Mouse (Mus musculus) small intestine, adult 2 months (tissue): Measurements from ENCODE around the gene Unc119. TPM values are rescaled to one million over a fixed set of nuclear protein-coding genes. Genes with fewer than 3 reads are reported as not detected.

Experiments used
- H3K27ac ChIP-seq: fragments of 200-500 bp; 2 replicates; pipeline ENCODE4 v1.5.1; 2012; ENCODE audit warnings: low read depth, low read length, control low read depth, inconsistent platforms; ENCODE audit not compliant: insufficient read depth
- H3K27me3 ChIP-seq: fragments of 200-500 bp; 2 replicates; pipeline ENCODE4 v1.6.1; 2012; ENCODE audit warnings: mild to moderate bottlenecking, moderate library complexity, low read length, inconsistent platforms; ENCODE audit not compliant: control insufficient read depth, insufficient read depth
- H3K36me3 ChIP-seq: fragments of 200-500 bp; 2 replicates; pipeline ENCODE4 v1.6.1; 2012; ENCODE audit warnings: mild to moderate bottlenecking, low read length, control low read depth, inconsistent platforms; ENCODE audit not compliant: control insufficient read depth, insufficient read depth
- H3K4me1 ChIP-seq: fragments of 200-500 bp; 2 replicates; pipeline ENCODE4 v1.6.1; 2012; ENCODE audit warnings: low read length, inconsistent platforms, mixed read lengths; ENCODE audit not compliant: control insufficient read depth, insufficient read depth, insufficient read length
- H3K4me3 ChIP-seq: fragments of 200-500 bp; 2 replicates; pipeline ENCODE4 v1.5.1; 2012; ENCODE audit warnings: low read depth, mild to moderate bottlenecking, control low read depth, inconsistent platforms, low read length, moderate library complexity
- CTCF ChIP-seq: fragments of 200-500 bp; IDR thresholded peaks from 2 replicates; pipeline ENCODE4 v1.5.1; 2012; ENCODE audit warnings: low read depth, mild to moderate bottlenecking, control low read depth, inconsistent platforms, low read length, moderate library complexity, mixed read lengths; ENCODE audit not compliant: insufficient replicate concordance, insufficient read length; ENCODE audit errors: extremely low read depth
- POLR2A ChIP-seq: fragments of 200-500 bp; IDR thresholded peaks from 2 replicates; pipeline ENCODE4 v1.6.1; 2012; ENCODE audit warnings: low read depth, mild to moderate bottlenecking, control low read depth, inconsistent platforms, low read length, moderate library complexity
- WGBS: fragments of 180-500 bp; shearing (Covaris S2); methylation state at CpG from one replicate; pipeline ENCODE4 v1.1.7; 2018; 5-methylcytosine and 5-hydroxymethylcytosine counted together
- polyA plus RNA-seq: library from polyadenylated mRNA; depleted of rRNA; stranded (reverse); fragments of >200 nt; gene quantifications from 2 replicates; pipeline ENCODE4 v1.2.3, GENCODE M21; 2012

Unc119 gene
- polyA plus RNA-seq, 1 experiment = 13.3 TPM

- no peak for TF ChIP-seq CTCF
- no peak for TF ChIP-seq POLR2A
- Histone ChIP-seq H3K4me3 (no peak overlapping the region), H3K27me3 (no peaks in the 10 kb centered on the region), H3K27ac (no peak overlapping the region), H3K36me3 (peaks cover 17% of the 10 kb centered on the region), H3K4me1 (no peaks in the 10 kb centered on the region)
- WGBS = 100% methylated on average over 2 of the region's 2 CpGs
Observed at GRCm38 (mm10) chr11:78313662-78314061, 29.6 kb upstream of the Unc119 start.

- H3K4me3 ChIP-seq = no peak overlapping the region
- WGBS = 91% methylated on average over 2 of the region's 2 CpGs
- H3K4me1 ChIP-seq = peaks cover 3% of the 10 kb centered on the region; the same call in 1 of the 2 replicates
- no peaks in the 10 kb centered on the region for H3K27me3 ChIP-seq
- no peak for TF ChIP-seq CTCF
- no peak for TF ChIP-seq POLR2A
- H3K27ac ChIP-seq = no peak overlapping the region
- peaks cover 20% of the 10 kb centered on the region for H3K36me3 ChIP-seq
Observed at GRCm38 (mm10) chr11:78318411-78318810, 24.9 kb upstream of the Unc119 start.

- TF ChIP-seq POLR2A (no peak), CTCF (no peak)
- H3K27me3 ChIP-seq = no peaks in the 10 kb centered on the region
- H3K36me3 ChIP-seq = peaks cover 9% of the 10 kb centered on the region
- H3K27ac ChIP-seq = peak overlapping the region; percentile 6; the same call in 1 of the 2 replicates
- no peak overlapping the region for H3K4me3 ChIP-seq
- peaks cover 6% of the 10 kb centered on the region; the same call in 1 of the 2 replicates for H3K4me1 ChIP-seq
- WGBS = 49% methylated on average over 2 of the region's 2 CpGs
Observed at GRCm38 (mm10) chr11:78322076-78322831, 21.0 kb upstream of the Unc119 start.

- H3K36me3 ChIP-seq = peaks cover 6% of the 10 kb centered on the region
- peak within 1 kb of the TSS; percentile 19; the same call in 1 of the 2 replicates for H3K27ac ChIP-seq
- peak; percentile 79 for TF ChIP-seq POLR2A
- TF ChIP-seq CTCF = no peak
- WGBS = 4% methylated on average over 15 of the region's 15 CpGs
- H3K27me3 ChIP-seq = no peaks in the 10 kb centered on the region
- peak within 1 kb of the TSS; percentile 50 for H3K4me3 ChIP-seq
- H3K4me1 ChIP-seq = peaks cover 6% of the 10 kb centered on the region; the same call in 1 of the 2 replicates
Observed at GRCm38 (mm10) chr11:78322860-78323259, 20.4 kb upstream of the Unc119 start, which contains the start of gene Aldoc. Gene Aldoc (plus strand): TSS chr11:78322968.

GRCm38 (mm10) chr11:78324000-78324785 lies 19.1 kb upstream of the Unc119 start:
- Histone ChIP-seq H3K4me1 (peaks cover 6% of the 10 kb centered on the region; the same call in 1 of the 2 replicates), H3K36me3 (peaks cover 6% of the 10 kb centered on the region), H3K4me3 (no peak overlapping the region), H3K27ac (no peak overlapping the region), H3K27me3 (no peaks in the 10 kb centered on the region)
- no peak for TF ChIP-seq CTCF
- TF ChIP-seq POLR2A = no peak
- 86% methylated on average over 15 of the region's 15 CpGs for WGBS

- H3K27me3 ChIP-seq = no peaks in the 10 kb centered on the region
- no peak overlapping the region for H3K27ac ChIP-seq
- WGBS = 92% methylated on average over 12 of the region's 12 CpGs
- H3K4me3 ChIP-seq = no peak overlapping the region
- peaks cover 4% of the 10 kb centered on the region for H3K36me3 ChIP-seq
- H3K4me1 ChIP-seq = peaks cover 6% of the 10 kb centered on the region; the same call in 1 of the 2 replicates
- no peak for TF ChIP-seq CTCF
- TF ChIP-seq POLR2A = no peak
Observed at GRCm38 (mm10) chr11:78324965-78325364, 18.3 kb upstream of the Unc119 start.

GRCm38 (mm10) chr11:78327215-78327614 lies 16.1 kb upstream of the Unc119 start:
- no peak overlapping the region for H3K4me3 ChIP-seq
- no peak overlapping the region for H3K27ac ChIP-seq
- 94% methylated on average over 4 of the region's 4 CpGs for whole genome bisulfite sequencing
- peaks cover 6% of the 10 kb centered on the region; the same call in 1 of the 2 replicates for H3K4me1 ChIP-seq
- TF ChIP-seq POLR2A = no peak
- TF ChIP-seq CTCF = no peak
- H3K36me3 ChIP-seq = no peaks in the 10 kb centered on the region
- no peaks in the 10 kb centered on the region for H3K27me3 ChIP-seq
